Mouse (Mus musculus) T-helper 1 cell (primary cell): ENCODE data around the gene Ercc6l2.

Source experiments
- in situ Hi-C: fragments of 300-600 bp; cut with MboI, MseI; formaldehyde crosslinking; loops from one replicate; pipeline ENCODE4 v1.15.1; 2025; ENCODE audit warnings: high pct_unique_total_duplicates

Gene Ercc6l2

DNA sequence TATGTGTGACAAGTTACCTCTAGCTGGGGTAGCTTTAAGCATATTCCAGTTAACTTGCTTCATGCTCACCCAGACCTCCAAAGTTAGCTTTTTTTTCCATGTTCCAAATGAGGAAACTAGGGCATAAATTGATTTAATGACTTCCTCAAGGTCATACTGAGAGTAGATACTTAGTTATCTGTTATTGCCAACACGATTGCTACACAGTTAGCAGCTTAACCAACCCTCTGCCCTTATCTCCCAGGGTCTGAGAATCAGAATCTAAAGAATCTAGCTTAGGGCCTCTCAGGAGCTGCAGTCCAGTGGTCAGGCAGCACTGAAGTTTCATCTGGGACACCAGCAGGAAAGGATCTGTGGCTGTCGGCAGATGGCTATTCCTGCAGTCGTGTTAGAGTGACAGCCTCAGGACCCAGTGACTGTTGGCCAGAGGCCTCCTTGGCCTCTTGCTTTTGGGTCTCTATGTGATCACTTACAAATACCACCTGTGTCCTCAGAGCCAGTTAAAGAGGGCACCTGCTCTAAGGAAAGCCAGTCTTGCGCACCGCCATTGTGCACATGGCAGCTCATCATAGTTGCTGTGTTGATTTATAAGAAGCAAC lies 115.0 kb downstream of the Ercc6l2 start:
- in situ Hi-C loops, result no loop called here

DNA sequence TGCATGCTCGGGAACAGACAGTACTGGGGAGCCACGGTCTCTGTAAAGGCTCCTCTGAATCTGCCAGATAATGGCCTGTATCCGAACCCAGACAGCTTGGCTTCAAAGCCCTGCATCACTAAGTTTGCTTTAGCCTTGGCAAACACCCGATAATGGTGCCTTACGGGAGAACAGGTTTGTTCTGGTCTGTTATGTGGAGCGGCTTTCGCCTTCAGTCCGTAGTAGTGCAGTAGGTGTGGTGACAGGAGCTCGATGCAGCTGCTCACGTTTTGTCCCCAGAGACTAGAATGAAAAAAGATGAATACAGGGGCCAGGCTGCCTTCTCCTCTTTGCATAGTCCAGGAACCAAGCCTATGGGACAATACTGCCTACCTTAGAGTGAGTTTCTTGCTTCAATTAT lies 115.5 kb downstream of the Ercc6l2 start:
- in situ Hi-C loops, result no loop called here

DNA sequence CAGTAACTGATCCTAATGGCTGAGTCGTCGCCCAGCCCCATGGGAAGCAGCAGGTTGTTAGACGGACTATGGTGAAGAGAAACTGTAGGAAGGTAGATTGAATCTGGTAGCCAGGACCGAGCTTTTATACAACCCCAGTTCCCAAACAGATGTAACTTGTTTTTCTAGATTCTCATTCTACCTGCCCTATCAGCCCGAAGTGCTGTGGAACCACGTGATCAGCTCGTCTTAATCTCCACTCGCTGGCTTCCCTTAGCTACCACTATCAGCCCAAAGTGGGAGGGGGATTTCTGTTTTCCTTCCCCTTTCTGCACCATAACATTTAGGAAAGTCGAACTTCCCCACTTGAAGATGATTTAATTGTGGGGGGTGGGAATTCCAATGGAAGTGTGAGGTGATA lies 121.3 kb downstream of the Ercc6l2 start:
- in situ Hi-C loops, result no loop called here

DNA sequence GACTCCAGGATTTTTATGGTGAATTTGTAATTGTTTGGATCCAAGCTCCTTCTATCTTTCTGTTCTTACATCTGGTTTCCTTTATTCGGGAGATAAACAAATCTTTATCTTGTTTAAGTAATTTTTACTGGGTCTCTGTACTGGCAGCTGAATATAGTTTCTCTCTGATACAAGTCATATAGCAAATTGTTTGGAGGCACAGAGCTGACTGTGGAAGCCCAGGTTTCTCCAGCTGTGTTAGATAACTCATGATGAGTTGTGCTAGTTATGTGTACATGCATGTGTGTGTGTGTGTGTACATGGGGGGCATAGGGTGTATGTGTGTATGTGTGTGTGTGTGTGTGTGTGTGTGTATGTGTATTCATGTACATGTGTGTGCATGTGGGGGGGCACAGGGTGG lies 125.2 kb downstream of the Ercc6l2 start:
- in situ Hi-C loops, result no loop called here

DNA sequence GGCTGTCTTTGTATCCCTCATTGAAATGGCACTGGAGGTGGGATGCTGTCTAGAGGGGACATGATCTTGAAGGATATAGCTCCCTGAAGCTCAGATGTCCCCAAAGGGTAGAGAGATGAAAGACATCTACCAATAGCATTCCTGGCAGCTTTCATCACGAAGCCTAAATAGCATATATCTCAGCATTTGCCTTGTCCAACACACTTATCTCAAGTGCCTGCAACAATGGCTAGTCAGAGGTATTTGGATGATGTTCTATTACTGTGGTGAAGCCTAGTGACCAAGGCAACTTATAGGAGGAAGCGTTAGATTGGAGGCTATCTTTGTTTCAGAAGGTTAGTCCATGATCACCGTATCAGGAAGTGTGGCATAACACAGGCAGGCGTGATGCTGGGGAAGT lies 126.1 kb downstream of the Ercc6l2 start:
- in situ Hi-C loops, result no loop called here

DNA sequence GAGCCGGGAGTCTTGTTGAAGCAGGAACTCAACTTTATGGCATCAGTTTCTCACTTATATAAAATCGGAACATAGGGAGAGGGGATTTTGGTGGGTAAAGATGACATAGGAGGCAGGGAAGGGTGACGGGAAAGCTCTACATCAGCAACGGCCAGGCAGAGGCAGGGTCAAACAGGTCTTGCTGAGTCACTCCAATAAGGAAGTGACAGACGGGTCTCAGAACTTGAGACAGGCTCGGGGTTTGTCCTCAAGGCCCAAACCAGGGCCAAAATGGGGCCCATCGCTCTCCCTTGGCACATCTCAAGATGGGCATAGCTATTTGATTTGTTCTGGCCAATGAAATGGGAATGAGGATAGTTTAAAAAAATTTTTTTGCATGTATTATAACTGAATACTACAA lies 128.6 kb downstream of the Ercc6l2 start:
- in situ Hi-C loops, result no loop called here

DNA sequence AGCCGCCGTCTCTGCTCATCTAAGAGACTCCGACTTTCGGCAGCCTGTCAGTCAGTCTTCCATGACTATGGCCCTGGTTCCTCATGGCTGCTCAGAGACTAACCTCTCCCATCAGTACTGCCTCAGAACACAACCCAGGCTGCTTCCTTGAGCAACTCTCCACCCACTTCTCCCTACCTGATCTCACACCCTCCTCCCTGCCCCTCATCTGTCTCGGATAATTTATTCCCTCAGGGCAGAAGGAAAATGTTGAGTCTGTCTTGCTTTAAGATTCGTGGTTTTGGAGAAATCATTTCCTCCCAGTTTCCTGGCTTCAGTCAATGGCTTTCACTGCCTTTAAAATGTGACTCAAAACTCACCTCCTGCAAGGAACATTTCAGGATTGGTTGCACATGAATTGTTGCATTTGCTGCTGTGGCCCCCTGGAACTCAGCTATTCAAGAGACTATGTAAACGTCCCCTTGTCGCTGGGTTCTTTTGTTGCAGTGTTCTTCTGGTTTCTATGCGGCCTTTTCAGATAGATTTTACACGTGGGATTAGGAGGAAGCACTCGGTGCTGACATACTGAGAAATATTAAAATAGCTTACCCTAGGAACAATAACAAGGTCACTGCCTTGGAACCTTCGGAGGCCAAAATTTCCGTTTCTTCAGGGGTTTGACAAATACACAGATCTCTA lies 129.4 kb downstream of the Ercc6l2 start:
- in situ Hi-C loops, result no loop called here
